17 mouse cellular contexts compared by ENCODE assay signal in the genomic region with DNA sequence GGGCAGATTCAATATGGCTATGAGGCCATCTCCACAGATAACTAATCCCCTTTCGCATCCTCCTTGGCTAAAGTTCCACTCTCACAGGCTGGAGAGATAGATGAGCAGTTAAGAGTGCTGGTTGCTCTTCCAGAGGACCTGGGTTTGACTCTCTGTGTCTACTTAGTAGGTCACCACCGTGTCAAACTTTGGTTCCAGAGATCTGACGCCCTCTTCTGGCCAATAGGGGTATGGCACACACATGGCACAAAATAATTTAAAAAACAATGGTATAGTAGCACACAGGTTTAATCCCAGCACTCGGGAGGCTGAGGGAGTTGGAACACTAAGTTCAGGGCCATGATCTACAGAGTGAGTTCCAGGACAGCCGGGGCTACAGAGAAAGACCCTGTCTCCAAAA. TPM values are rescaled to one million over a fixed set of nuclear protein-coding genes. Genes with fewer than 3 reads are reported as not detected.
DNase-seq lines count a peak whose midpoint lies in the region; ATAC-seq and TF ChIP-seq lines count a peak whose summit lies in the region.
"Had no signal": no experiment of that assay in that cellular context is flagged by ENCODE, and none has a peak within 500 bp of the region (broad histone marks: within the 10 kb centered on the region; RNA-seq: fewer than 3 reads in every experiment).

No protein-coding gene starts in this region.

- no peak overlapping the region for H3K27ac ChIP-seq in kidney, postnatal 0 days
- no peak overlapping the region for H3K27ac ChIP-seq in bone marrow, adult 2 months (ENCODE audit: control insufficient read depth, insufficient read depth, low read depth, low read length, poor library complexity)
- H3K27ac ChIP-seq: embryonic facial prominence, embryonic 12.5 days; forebrain, embryonic 15.5 days; limb, embryonic 10.5 days had no signal

- H3K36me3 ChIP-seq in kidney, postnatal 0 days (ENCODE audit: insufficient read depth, low read length): peaks cover 71% of the 10 kb centered on the region

- no peak for TF ChIP-seq POLR2A in bone marrow, adult 2 months (IDR thresholded peaks at IDR 0.05; ENCODE audit: borderline replicate concordance, control insufficient read depth, low read depth, low read length)

- H3K4me3 ChIP-seq in kidney, postnatal 0 days (replicated peaks; ENCODE audit: low read depth, low read length): no peak overlapping the region
- H3K4me3 ChIP-seq in bone marrow, adult 2 months (replicated peaks; ENCODE audit: control insufficient read depth, low read depth, low read length): no peak overlapping the region
- H3K4me3 ChIP-seq: embryonic facial prominence, embryonic 12.5 days; forebrain, embryonic 15.5 days; limb, embryonic 10.5 days had no signal

- no peak overlapping the region for H3K9ac ChIP-seq in kidney, postnatal 0 days (ENCODE audit: low read depth, low read length)
- H3K9ac ChIP-seq: embryonic facial prominence, embryonic 12.5 days; forebrain, embryonic 15.5 days had no signal

- no peak for DNase-seq in kidney, postnatal 0 days (ENCODE audit: low spot score)
- no peak for DNase-seq in kidney, adult 18-20 months
- DNase-seq in thymus, postnatal 0 days (ENCODE audit: low spot score): peak; percentile 34
- no peak for DNase-seq in thymus, adult 18-20 months
- DNase-seq in embryo, embryonic 11 days: no peak
- DNase-seq: adrenal gland, postnatal 10 days; cerebellum, adult 8-10 months; gastrocnemius, postnatal 36 days; heart, postnatal 36 days; kidney, adult 11 months; lung, postnatal 36 days had no signal

- H3K9me3 ChIP-seq in kidney, postnatal 0 days (replicated peaks; ENCODE audit: low read length): no peaks in the 10 kb centered on the region
- H3K9me3 ChIP-seq: embryonic facial prominence, embryonic 12.5 days; forebrain, embryonic 15.5 days; limb, embryonic 10.5 days had no signal

- 81% methylated on average over 5 of the region's 5 CpGs for WGBS in kidney, postnatal 0 days
- WGBS in bone marrow, adult 2 months: 75% methylated on average over 5 of the region's 5 CpGs

- TF ChIP-seq CTCF in kidney, postnatal 0 days (IDR thresholded peaks at IDR 0.05; ENCODE audit: low read depth): peak; percentile 66
- TF ChIP-seq CTCF in bone marrow, adult 2 months (IDR thresholded peaks at IDR 0.05; ENCODE audit: control insufficient read depth, insufficient read depth, low read length): peak; percentile 32

- ATAC-seq in kidney, postnatal 0 days (replicated peaks; ENCODE audit: low FRiP score, low read depth): no peak
- ATAC-seq in cerebellum, adult (ENCODE audit: insufficient number of reproducible peaks, low FRiP score, low TSS enrichment): no peak
- ATAC-seq: forebrain, embryonic 15.5 days; midbrain, embryonic 16.5 days had no signal

- H3K4me2 ChIP-seq in kidney, postnatal 0 days (ENCODE audit: low read length): no peak overlapping the region
- H3K4me2 ChIP-seq: embryonic facial prominence, embryonic 12.5 days; forebrain, embryonic 15.5 days had no signal

- H3K27me3 ChIP-seq in kidney, postnatal 0 days (ENCODE audit: insufficient read depth, low read length): no peaks in the 10 kb centered on the region
- H3K27me3 ChIP-seq: embryonic facial prominence, embryonic 12.5 days; forebrain, embryonic 15.5 days had no signal

- H3K4me1 ChIP-seq in kidney, postnatal 0 days (replicated peaks; ENCODE audit: insufficient read depth, low read length): no peaks in the 10 kb centered on the region
- no peaks in the 10 kb centered on the region; the same call in 1 of the 2 replicates for H3K4me1 ChIP-seq in bone marrow, adult 2 months (ENCODE audit: control insufficient read depth, insufficient read depth, low read length)
- H3K4me1 ChIP-seq: embryonic facial prominence, embryonic 12.5 days; limb, embryonic 10.5 days had no signal

RNA-seq across cellular contexts. Expression of a gene that starts 15.9 kb away (rescaled TPM):
- 86.9 and 108 TPM in 2 replicates for polyA plus RNA-seq in kidney, postnatal 0 days (2015; fragmentation: Nextera tagmentation; extraction: Ambion mirVana)
- polyA plus RNA-seq in thymus, postnatal 0 days (2015; fragmentation: Nextera tagmentation; extraction: Ambion mirVana): 44.5 and 48.3 TPM in 2 replicates
- 62.3 and 67.5 TPM in 2 replicates for polyA plus RNA-seq in bone marrow, adult 2 months (2011; ENCODE audit: insufficient read depth, insufficient read length, low replicate concordance, missing spikeins)

RNA-seq across cellular contexts. Expression of a gene that starts 26.5 kb away (rescaled TPM):
- 27.5 and 29.2 TPM in 2 replicates for polyA plus RNA-seq in kidney, postnatal 0 days (2015; fragmentation: Nextera tagmentation; extraction: Ambion mirVana)
- polyA plus RNA-seq in thymus, postnatal 0 days (2015; fragmentation: Nextera tagmentation; extraction: Ambion mirVana): 61.7 and 72.6 TPM in 2 replicates
- polyA plus RNA-seq in bone marrow, adult 2 months (2011; ENCODE audit: insufficient read depth, insufficient read length, low replicate concordance, missing spikeins): 15.3 and 17.0 TPM in 2 replicates

RNA-seq across cellular contexts. Expression of a gene that starts 50.0 kb away (rescaled TPM):
- 24.5 and 24.7 TPM in 2 replicates for polyA plus RNA-seq in kidney, postnatal 0 days (2015; fragmentation: Nextera tagmentation; extraction: Ambion mirVana)
- polyA plus RNA-seq in thymus, postnatal 0 days (2015; fragmentation: Nextera tagmentation; extraction: Ambion mirVana): 111 and 122 TPM in 2 replicates
- polyA plus RNA-seq in bone marrow, adult 2 months (2011; ENCODE audit: insufficient read depth, insufficient read length, low replicate concordance, missing spikeins): 34.1 and 37.8 TPM in 2 replicates
